Mouse (Mus musculus): Measurements from ENCODE around the gene Creld2. TPM values are rescaled to one million over a fixed set of nuclear protein-coding genes. Genes with fewer than 3 reads are reported as not detected.

The Creld2 gene
- 20.2 and 24.4 TPM in 2 replicates for polyA plus RNA-seq (2012; rRNA removed; ENCODE audit: low replicate concordance)

DNA sequence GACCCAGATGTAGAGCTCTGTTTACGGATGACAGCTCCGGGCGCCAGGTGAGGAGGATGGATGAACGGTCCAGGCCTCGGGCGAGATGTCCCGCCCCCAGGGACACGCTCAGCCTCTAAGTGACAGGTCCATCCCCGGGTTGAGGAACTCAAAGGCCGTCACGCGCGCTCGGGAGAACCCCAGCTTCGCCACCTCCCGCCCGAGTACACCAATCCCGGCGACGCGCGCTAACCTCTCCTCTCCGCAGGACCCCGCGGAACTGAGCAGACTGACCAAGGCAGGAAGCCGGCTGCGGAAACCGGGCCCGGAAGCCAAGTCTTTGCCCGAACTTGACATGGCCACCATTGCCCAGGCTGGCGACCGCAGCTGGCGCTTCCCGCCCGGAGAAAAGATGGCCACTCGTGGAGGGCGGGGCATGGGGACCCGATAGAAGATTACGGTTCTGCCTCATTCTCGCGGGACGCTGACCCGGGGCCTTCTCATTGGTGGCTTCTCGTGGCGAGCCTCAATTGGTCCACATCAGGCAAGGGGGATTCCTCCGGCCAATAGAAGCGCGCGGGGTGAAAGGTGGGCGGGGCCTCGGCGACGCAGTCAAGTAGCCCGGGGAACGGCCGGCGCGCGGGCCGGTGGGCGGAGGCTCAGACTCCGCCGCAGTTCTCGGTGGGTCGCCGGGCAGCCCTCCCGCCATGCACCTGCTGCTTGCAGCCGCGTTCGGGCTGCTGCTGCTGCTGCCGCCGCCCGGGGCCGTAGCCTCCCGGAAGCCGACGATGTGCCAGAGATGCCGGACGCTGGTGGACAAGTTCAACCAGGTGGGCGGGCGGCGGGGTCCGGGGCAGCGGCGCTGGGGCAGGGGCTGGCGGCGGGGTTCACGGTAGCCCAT lies at the start of gene Creld2, which contains the start of gene Alg12:
Gene Creld2 (plus strand): TSS at position 621 of the 880 bp plus-strand sequence.
Gene Alg12 (minus strand): TSS at position 293 of the 880 bp plus-strand sequence.

DNA sequence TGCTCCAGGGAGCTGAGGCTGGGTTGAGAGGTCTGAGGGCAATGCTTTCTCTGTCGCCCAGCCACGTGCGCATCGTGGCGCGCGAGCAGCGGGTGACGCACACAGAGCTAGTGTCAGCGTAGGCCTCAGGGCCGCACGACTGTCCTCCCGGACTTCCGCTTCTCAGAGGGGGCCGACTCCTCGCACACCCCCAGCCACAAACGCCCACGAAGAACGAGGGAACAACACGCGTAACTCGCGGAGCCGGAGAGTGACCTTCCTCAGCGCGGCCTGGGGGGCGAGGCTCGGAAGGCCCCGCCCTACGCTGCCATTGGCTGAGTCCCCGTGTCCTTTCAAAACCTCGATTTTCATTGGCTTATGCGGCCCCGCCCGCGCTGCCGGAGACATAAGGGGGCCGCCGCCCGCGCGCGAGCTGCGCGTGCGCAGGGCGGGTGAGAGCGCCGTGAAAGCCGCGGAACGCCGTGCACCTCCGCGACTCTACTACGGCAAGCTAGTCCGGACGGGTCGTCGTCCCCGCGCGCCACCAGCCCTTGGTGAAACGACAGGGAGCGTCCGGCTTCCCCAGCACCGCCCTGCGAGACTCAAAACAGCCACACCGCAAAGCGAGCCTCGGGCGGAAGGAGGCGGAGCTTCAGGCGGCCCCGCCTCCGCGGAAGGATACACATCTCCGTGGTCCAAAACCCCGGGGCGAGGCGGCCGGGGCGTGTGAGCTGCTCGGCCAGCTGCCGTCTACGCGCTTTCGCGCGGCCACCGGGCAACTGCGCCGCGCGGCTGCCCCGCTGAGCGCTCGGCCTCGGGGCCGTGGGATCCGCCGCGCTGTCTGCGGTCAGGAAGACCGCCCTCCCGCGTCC lies 42.6 kb downstream of the Creld2 start, which contains the start of gene Pim3:
Gene Pim3 (plus strand): TSS at position 415 of the 851 bp plus-strand sequence.

Other genes with a start within 250 kb of the Creld2 start
- gene Zdhhc25, start 219.3 kb upstream of the Creld2 start, polyA plus RNA-seq (2012; rRNA removed; ENCODE audit: low replicate concordance), result not detected in 2 replicates
- gene Brd1, start 85.4 kb upstream of the Creld2 start, polyA plus RNA-seq (2012; rRNA removed; ENCODE audit: low replicate concordance), result 9.4 and 12.0 TPM in 2 replicates
- gene Zbed4, start 68.0 kb upstream of the Creld2 start, polyA plus RNA-seq (2012; rRNA removed; ENCODE audit: low replicate concordance), result 3.0 and 4.5 TPM in 2 replicates
- gene Alg12, start 328 bp upstream of the Creld2 start, polyA plus RNA-seq (2012; rRNA removed; ENCODE audit: low replicate concordance), result 19.0 and 22.9 TPM in 2 replicates
- 32.9 and 70.2 TPM in 2 replicates for gene Pim3, start 42.5 kb downstream of the Creld2 start, polyA plus RNA-seq (2012; rRNA removed; ENCODE audit: low replicate concordance)
- gene Ttll8, start 134.8 kb downstream of the Creld2 start, polyA plus RNA-seq (2012; rRNA removed; ENCODE audit: low replicate concordance), result not detected in 2 replicates
- gene Mlc1, start 159.4 kb downstream of the Creld2 start, polyA plus RNA-seq (2012; rRNA removed; ENCODE audit: low replicate concordance), result 0.39 and 0.61 TPM in 2 replicates
- gene Mov10l1, start 163.3 kb downstream of the Creld2 start, polyA plus RNA-seq (2012; rRNA removed; ENCODE audit: low replicate concordance), result not detected in 2 replicates
- gene Panx2, start 240.1 kb downstream of the Creld2 start, polyA plus RNA-seq (2012; rRNA removed; ENCODE audit: low replicate concordance), result 0.33 and 0.56 TPM in 2 replicates